Mouse (Mus musculus) CH12.LX (cell line): ENCODE measurements around the gene Ifna13. TPM values are rescaled to one million over a fixed set of nuclear protein-coding genes. Genes with fewer than 3 reads are reported as not detected.
A peak's percentile ranks its signal among the peaks of the same experiment; 100 is the strongest.

Experiments
- DNase-seq: peaks from one replicate; pipeline ENCODE4 v3.0.0-alpha.2; 2013; ENCODE audit errors: extremely low read depth
- H3K27ac ChIP-seq: 2 replicates; pipeline ENCODE4 v1.5.1; 2012; ENCODE audit warnings: low read depth, mild to moderate bottlenecking, control low read depth, moderate library complexity; ENCODE audit not compliant: insufficient read depth
- H3K27me3 ChIP-seq: replicated peaks from 2 replicates; pipeline ENCODE3; 2012; ENCODE audit warnings: inconsistent platforms
- H3K36me3 ChIP-seq, 2 experiments: replicated peaks in 1 of 2; 2 replicates each; pipeline versions ENCODE3 to v1.6.1; 2012; ENCODE audit warnings: inconsistent platforms in 1 of 2, low read length in 1 of 2, mild to moderate bottlenecking in 1 of 2, mixed read lengths in 1 of 2, moderate library complexity in 1 of 2; ENCODE audit not compliant: control insufficient read depth in 1 of 2, insufficient read depth in 1 of 2
- H3K4me1 ChIP-seq, 2 experiments: 2 replicates each; pipeline ENCODE4 v1.6.1; 2012; ENCODE audit warnings: inconsistent platforms in 1 of 2, moderate library complexity in 1 of 2; ENCODE audit not compliant: insufficient read depth in 2 of 2, control insufficient read depth in 1 of 2
- H3K4me2 ChIP-seq: 2 replicates; pipeline ENCODE4 v1.6.1; 2012; ENCODE audit warnings: low read depth, mild to moderate bottlenecking, control low read depth; ENCODE audit not compliant: poor library complexity, insufficient read depth, severe bottlenecking
- H3K4me3 ChIP-seq, 3 experiments: fragments of 150-350 bp in 1 of 3; sonication (generic) in 1 of 3; replicated peaks in 1 of 3; 2 replicates each; pipeline versions ENCODE3 to v1.5.1; 2011 to 2012; ENCODE audit warnings: low read depth in 2 of 3, low read length in 2 of 3, mild to moderate bottlenecking in 2 of 3, moderate library complexity in 2 of 3, control low read depth in 1 of 3, improper control_type of control experiment in 1 of 3, inconsistent platforms in 1 of 3, mixed read lengths in 1 of 3; ENCODE audit not compliant: poor library complexity in 1 of 3
- H3K79me2 ChIP-seq: replicated peaks from 2 replicates; pipeline ENCODE4 v1.6.1; 2012; ENCODE audit warnings: mild to moderate bottlenecking, moderate library complexity; ENCODE audit not compliant: control insufficient read depth, poor library complexity, insufficient read depth, severe bottlenecking; ENCODE audit errors: extremely low read depth
- H3K9ac ChIP-seq: 2 replicates; pipeline ENCODE4 v1.6.1; 2012; ENCODE audit warnings: low read depth, mild to moderate bottlenecking, control low read depth, moderate library complexity; ENCODE audit not compliant: insufficient read depth
- H3K9me3 ChIP-seq: replicated peaks from 2 replicates; pipeline ENCODE3; 2012; ENCODE audit warnings: low read length, inconsistent platforms, mixed read lengths
- BHLHE40 ChIP-seq: IDR thresholded peaks from 2 replicates; pipeline ENCODE4 v1.6.1; 2011; ENCODE audit warnings: mild to moderate bottlenecking, low read depth, low read length, improper control_type of control experiment
- CHD1 ChIP-seq: IDR thresholded peaks from 2 replicates; pipeline ENCODE4 v1.6.1; 2012; ENCODE audit warnings: low read depth, low read length, improper control_type of control experiment, inconsistent platforms
- CHD2 ChIP-seq: IDR thresholded peaks from 2 replicates; pipeline ENCODE4 v1.6.1; 2011; ENCODE audit warnings: low read length, improper control_type of control experiment
- CTCF ChIP-seq, 2 experiments: IDR thresholded peaks in 1 of 2; conservative IDR thresholded peaks in 1 of 2; 2 replicates each; pipeline ENCODE4 v1.5.1; 2011 to 2012; ENCODE audit warnings: low read depth in 2 of 2, low read length in 2 of 2, improper control_type of control experiment in 1 of 2, inconsistent platforms in 1 of 2, mild to moderate bottlenecking in 1 of 2, moderate library complexity in 1 of 2
- E2F4 ChIP-seq: IDR thresholded peaks from 2 replicates; pipeline ENCODE4 v1.6.1; 2011; ENCODE audit warnings: low read depth, low read length, improper control_type of control experiment; ENCODE audit not compliant: insufficient replicate concordance
- ELF1 ChIP-seq: IDR thresholded peaks from 2 replicates; pipeline ENCODE4 v1.6.1; 2014; ENCODE audit warnings: low read depth, mild to moderate bottlenecking, inconsistent platforms, low read length, improper control_type of control experiment
- EP300 ChIP-seq: IDR thresholded peaks from 2 replicates; pipeline ENCODE4 v1.6.1; 2011; ENCODE audit warnings: low read length, improper control_type of control experiment
- ETS1 ChIP-seq: conservative IDR thresholded peaks from 2 replicates; pipeline ENCODE4 v1.6.1; 2012; ENCODE audit warnings: low read depth, mild to moderate bottlenecking, inconsistent platforms, low read length, improper control_type of control experiment, moderate library complexity
- IRF4 ChIP-seq: IDR thresholded peaks from 2 replicates; pipeline ENCODE4 v1.6.1; 2014; ENCODE audit warnings: low read depth, mild to moderate bottlenecking, inconsistent platforms, low read length, improper control_type of control experiment
- JUN ChIP-seq: IDR thresholded peaks from 2 replicates; pipeline ENCODE4 v1.6.1; 2011; ENCODE audit warnings: low read depth, mild to moderate bottlenecking, low read length, improper control_type of control experiment, moderate library complexity; ENCODE audit not compliant: insufficient read depth
- MAZ ChIP-seq: IDR thresholded peaks from 2 replicates; pipeline ENCODE4 v1.6.1; 2012; ENCODE audit warnings: low read depth, mild to moderate bottlenecking, inconsistent platforms, low read length, improper control_type of control experiment, moderate library complexity
- MEF2A ChIP-seq: IDR thresholded peaks from 2 replicates; pipeline ENCODE4 v1.6.1; 2014; ENCODE audit warnings: low read depth, mild to moderate bottlenecking, inconsistent platforms, low read length, improper control_type of control experiment, borderline replicate concordance
- MXI1 ChIP-seq: IDR thresholded peaks from 2 replicates; pipeline ENCODE4 v1.6.1; 2011; ENCODE audit warnings: mild to moderate bottlenecking, low read depth, low read length, improper control_type of control experiment
- MYC ChIP-seq: IDR thresholded peaks from 2 replicates; pipeline ENCODE4 v1.6.1; 2011; ENCODE audit warnings: low read depth, mild to moderate bottlenecking, improper control_type of control experiment, low read length
- RAD21 ChIP-seq: IDR thresholded peaks from 2 replicates; pipeline ENCODE4 v1.6.1; 2011; ENCODE audit warnings: low read depth, mild to moderate bottlenecking, low read length, improper control_type of control experiment, moderate library complexity
- RCOR1 ChIP-seq: conservative IDR thresholded peaks from 2 replicates; pipeline ENCODE4 v1.6.1; 2012; ENCODE audit warnings: low read depth, mild to moderate bottlenecking, inconsistent platforms, low read length, improper control_type of control experiment
- TBP ChIP-seq: conservative IDR thresholded peaks from 2 replicates; pipeline ENCODE4 v1.6.1; 2011; ENCODE audit warnings: low read depth, low read length, improper control_type of control experiment
- UBTF ChIP-seq: IDR thresholded peaks from 2 replicates; pipeline ENCODE4 v1.6.1; 2012; ENCODE audit warnings: low read depth, mild to moderate bottlenecking, inconsistent platforms, low read length, improper control_type of control experiment, moderate library complexity
- ZKSCAN1 ChIP-seq: IDR thresholded peaks from 2 replicates; pipeline ENCODE4 v1.6.1; 2012; ENCODE audit warnings: low read depth, inconsistent platforms, low read length, improper control_type of control experiment, borderline replicate concordance
- ZNF384 ChIP-seq: IDR thresholded peaks from 2 replicates; pipeline ENCODE4 v1.6.1; 2012; ENCODE audit warnings: low read depth, low read length, improper control_type of control experiment, inconsistent platforms
- dilution Hi-C: fragments of 300-500 bp; cut with MboI; formaldehyde crosslinking; loops from 2 replicates; pipeline ENCODE4 v1.14.3; 2020; ENCODE audit warnings: low sequenced_read_pairs; ENCODE audit not compliant: extremely low pct_unique_long_range_greater_than_20kb, extremely low pct_ligation_motif_present
- in situ Hi-C: fragments of 300-500 bp; cut with MboI; formaldehyde crosslinking; loops from 3 replicates; pipeline ENCODE4 v1.14.3; 2019; ENCODE audit warnings: low sequenced_read_pairs, low pct_ligation_motif_present, low pct_unique_long_range_greater_than_20kb, mixed read lengths
- polyA plus RNA-seq: library from polyadenylated mRNA; unstranded; fragments of >175 nt; gene quantifications from 2 replicates; pipeline ENCODE4 v1.2.1, GENCODE M21; 2012; ENCODE audit warnings: low read depth; ENCODE audit not compliant: insufficient read length
- total RNA-seq, 2 experiments: library from RNA; depleted of rRNA; stranded (reverse); fragments of 300-350 nt in 1 of 2; fragments of >200 nt in 1 of 2; gene quantifications; 2 replicates each; pipeline ENCODE4 v1.2.3; 2012 to 2014

The Ifna13 gene
- total and polyA plus RNA-seq, 3 experiments, result not detected

GRCm38 (mm10) chr4:88641077-88641831, 3.0 kb downstream of the Ifna13 start:
- H3K27ac ChIP-seq, result no peak overlapping the region
- dilution Hi-C loops, result no loop called here
- peaks cover 4% of the 10 kb centered on the region for H3K9me3 ChIP-seq
- no peak overlapping the region for H3K9ac ChIP-seq
- DNase-seq, result peak; percentile 100
- TF ChIP-seq ZKSCAN1, result no peak
- TF ChIP-seq RAD21, result peak; percentile 41
- TF ChIP-seq CHD2, result peak; percentile 74
- TF ChIP-seq ELF1, result no peak; the same call in 1 of the 2 replicates
- TF ChIP-seq CHD1, result no peak
- peak; percentile 82 for TF ChIP-seq MAZ
- peak; percentile 97 for TF ChIP-seq ZNF384
- peak; percentile 85 for TF ChIP-seq IRF4
- no peak for TF ChIP-seq BHLHE40
- peak; percentile 15; the same call in 1 of the 2 replicates for TF ChIP-seq MEF2A
- TF ChIP-seq TBP, result peak; percentile 99
- TF ChIP-seq ETS1, result 0 out of 2 replicates have a peak, but pooled peaks have one; percentile 28
- peak; percentile 100 for TF ChIP-seq UBTF
- 0 out of 2 replicates have a peak, but pooled peaks have one; percentile 12 for TF ChIP-seq E2F4
- TF ChIP-seq CTCF (conservative IDR thresholded peaks at IDR 0.05 in 1 of 2, IDR thresholded peaks at IDR 0.05 in 1 of 2; ENCODE audit: low read depth in 2 of 2, low read length in 2 of 2), result peak; percentile 66 to 84
- no peak; the same call in 1 of the 2 replicates for TF ChIP-seq RCOR1
- no peak for TF ChIP-seq JUN
- TF ChIP-seq MYC, result no peak
- 0 out of 2 replicates have a peak, but pooled peaks have one; percentile 8 for TF ChIP-seq EP300
- TF ChIP-seq, all 38 proteins: peak for 12
- Histone ChIP-seq H3K36me3 (no peaks in the 10 kb centered on the region), H3K79me2 (no peaks in the 10 kb centered on the region), H3K27me3 (peaks cover 12% of the 10 kb centered on the region), H3K4me1 (no peaks in the 10 kb centered on the region), H3K4me2 (no peak overlapping the region), H3K4me3 (peak overlapping the region; percentile 54 to 85 (median 61))
- in situ Hi-C loops, result no loop called here

- DNase-seq, result no peak
- Histone ChIP-seq H3K9me3 (peaks cover 4% of the 10 kb centered on the region), H3K27ac (no peak overlapping the region), H3K4me1 (no peaks in the 10 kb centered on the region), H3K4me3 (peak overlapping the region; percentile 54 to 85 (median 61)), H3K9ac (peak overlapping the region; percentile 57), H3K36me3 (no peaks in the 10 kb centered on the region), H3K79me2 (no peaks in the 10 kb centered on the region), H3K4me2 (peak overlapping the region; percentile 73), H3K27me3 (peaks cover 12% of the 10 kb centered on the region)
- dilution Hi-C loops (no loop called here), in situ Hi-C loops (no loop called here)
- TF ChIP-seq MXI1, result 0 out of 2 replicates have a peak, but pooled peaks have one; percentile 41
- no peak for TF ChIP-seq BHLHE40
Observed at GRCm38 (mm10) chr4:88640704-88641076, 3.6 kb downstream of the Ifna13 start.
